Mouse (Mus musculus): ENCODE results near the gene Fam160a2.
"Not testable (repeated sequence)": the region's sequence is repeated elsewhere in the genome, so short reads cannot be mapped to it uniquely, and the experiment has no call there.

Fam160a2 gene

GRCm38 (mm10) chr7:105390236-105390635 lies 9.6 kb downstream of the Fam160a2 start:
- no peak for DNase-seq (ENCODE audit: low spot score)

GRCm38 (mm10) chr7:105387696-105388095 lies 12.2 kb downstream of the Fam160a2 start:
- no peak for DNase-seq (ENCODE audit: low spot score)

DNA sequence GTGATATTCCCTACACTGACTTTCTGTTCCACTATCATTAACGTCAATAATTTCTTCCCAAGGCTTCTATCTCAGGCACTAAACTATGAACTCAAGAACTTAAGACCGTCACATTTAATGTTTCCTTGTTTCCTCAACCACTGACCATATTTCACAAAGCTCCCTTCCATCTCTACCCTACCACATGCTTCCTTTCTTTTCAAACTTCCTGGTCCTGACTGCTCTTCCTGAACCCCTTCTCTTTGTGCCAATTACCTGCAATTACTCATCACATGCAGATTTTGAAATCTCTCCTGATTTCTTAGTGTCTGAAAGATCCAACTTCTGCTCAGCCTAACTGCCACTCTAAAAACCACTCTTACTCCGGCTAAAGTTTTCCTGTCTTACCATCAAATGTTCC lies 19.5 kb downstream of the Fam160a2 start:
- DNase-seq (ENCODE audit: low spot score): no peak

GRCm38 (mm10) chr7:105374866-105375265 lies 25.0 kb downstream of the Fam160a2 start, which contains the start of gene Gm5901:
Gene Gm5901, plus strand, starts transcription at chr7:105375038.
- no peak for DNase-seq (ENCODE audit: low spot score)

DNA sequence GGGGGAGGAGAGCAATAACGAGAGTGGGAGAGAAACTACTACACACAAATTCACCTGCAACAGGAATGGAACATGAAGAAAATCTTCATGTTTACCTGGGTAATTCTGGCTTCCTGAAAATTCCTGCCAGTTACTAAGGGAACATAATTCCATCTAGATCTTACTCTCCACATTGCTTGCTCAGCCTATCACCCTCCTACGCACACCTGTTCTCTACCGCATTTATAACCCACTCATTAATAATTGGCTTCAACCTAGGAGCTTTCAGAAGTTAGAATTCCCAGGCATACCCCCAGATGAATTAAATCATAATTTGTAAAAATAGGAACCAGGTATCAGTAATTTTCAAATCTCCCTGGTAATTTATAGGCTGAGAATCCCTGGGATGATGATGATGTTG lies 25.9 kb downstream of the Fam160a2 start:
- DNase-seq (ENCODE audit: low spot score): no peak

DNA sequence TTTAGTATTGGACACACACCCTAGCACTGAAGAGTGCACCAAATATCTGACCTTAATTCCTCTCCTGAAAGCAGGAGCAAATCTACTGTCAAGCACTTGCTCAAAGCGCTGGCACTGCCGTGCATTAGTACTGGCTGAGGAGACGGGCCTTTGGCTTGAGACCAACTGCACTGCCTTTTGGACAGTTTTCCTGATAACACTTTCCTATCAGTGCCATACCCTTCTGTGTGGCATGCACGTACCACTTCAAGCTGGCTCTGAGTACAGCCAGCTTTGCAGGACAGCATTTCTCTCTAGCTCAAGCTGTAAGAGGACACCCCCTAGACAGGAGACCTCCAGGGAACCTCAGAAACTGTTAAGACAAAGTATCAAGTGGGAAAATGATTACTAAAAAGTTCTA lies 26.3 kb downstream of the Fam160a2 start:
- DNase-seq (ENCODE audit: low spot score): no peak

- no peak for DNase-seq (ENCODE audit: low spot score)
Measured at GRCm38 (mm10) chr7:105372912-105373311, 26.9 kb downstream of the Fam160a2 start.

DNA sequence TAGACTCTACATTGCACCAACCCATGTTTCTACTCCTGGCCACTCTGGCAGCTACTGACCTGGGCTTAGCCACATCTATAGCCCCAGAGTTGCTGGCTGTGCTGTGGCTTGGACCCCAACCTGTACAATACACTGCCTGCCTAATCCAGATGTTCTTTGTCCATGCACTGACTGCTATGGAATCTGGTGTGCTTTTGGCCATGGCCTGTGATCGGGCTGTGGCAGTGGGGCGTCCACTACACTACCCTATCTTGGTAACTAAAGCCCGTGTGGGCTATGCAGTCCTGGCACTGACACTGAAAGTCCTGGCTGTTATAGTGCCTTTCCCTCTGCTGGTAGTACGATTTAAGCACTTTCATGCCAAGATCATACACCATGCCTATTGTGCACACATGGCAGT lies 31.3 kb downstream of the Fam160a2 start:
- no peak for DNase-seq (ENCODE audit: low spot score)

DNA sequence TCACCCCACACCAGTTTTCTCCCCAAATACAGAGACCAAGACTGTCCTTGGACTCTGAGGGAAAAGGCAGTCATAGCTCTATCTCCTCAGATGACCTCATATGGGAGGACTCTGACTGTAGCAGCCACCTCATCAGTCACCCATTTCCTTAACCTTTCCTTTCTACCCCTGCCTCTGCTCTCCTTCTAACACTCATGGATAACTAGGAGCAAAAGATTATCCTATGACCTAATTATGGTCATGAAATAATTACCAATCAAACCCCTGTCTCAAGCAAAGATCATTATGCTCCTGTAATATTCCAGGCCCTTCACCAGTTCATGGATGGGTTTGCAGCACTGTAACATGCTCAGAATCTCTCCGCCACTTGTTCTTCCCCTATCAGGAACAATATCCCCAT lies 31.9 kb downstream of the Fam160a2 start, which contains the start of gene Olfr692:
Olfr692 (plus strand) TSS at position 301 of the 400 bp plus-strand sequence.
- DNase-seq (ENCODE audit: low spot score): no peak

DNA sequence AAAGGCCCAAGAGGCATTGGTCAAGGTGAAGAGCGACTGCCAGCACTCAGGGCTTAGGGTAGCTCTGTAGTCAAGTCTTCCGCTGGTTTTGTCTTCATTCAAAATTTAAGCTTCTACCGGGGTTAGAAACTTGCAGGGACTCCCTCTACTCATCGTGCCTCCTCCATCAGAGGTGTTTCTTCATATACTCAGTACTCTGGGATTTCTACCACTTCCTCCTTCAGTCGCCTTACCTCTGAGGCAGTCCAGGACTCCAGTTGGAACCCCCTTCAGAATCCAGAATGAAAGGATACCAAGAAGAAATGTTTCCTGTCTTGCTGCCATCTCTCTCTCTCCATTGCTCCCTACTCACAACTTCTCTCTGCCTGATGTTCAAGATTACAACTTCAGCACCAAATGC lies 32.6 kb downstream of the Fam160a2 start:
- no peak for DNase-seq (ENCODE audit: low spot score)

DNA sequence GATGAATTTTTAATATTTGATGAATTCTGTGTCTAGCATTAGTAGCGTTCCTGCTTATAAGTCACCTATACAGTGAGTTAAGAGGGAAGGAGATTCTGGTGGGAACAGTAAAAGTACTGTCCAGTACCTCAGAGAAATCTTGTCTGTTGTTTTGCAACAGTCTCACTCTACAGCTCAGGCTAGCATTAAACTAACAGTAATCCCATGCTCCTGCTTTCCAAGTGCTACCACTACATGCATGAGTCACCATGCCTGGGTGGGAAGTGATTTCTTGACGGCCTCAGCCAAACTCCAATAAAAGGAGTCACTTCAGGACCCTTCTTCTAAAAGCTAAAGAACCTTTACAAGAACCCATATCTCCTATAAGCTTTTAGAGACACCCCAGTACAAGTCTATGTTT lies 38.1 kb downstream of the Fam160a2 start:
- DNase-seq (ENCODE audit: low spot score): no peak

DNA sequence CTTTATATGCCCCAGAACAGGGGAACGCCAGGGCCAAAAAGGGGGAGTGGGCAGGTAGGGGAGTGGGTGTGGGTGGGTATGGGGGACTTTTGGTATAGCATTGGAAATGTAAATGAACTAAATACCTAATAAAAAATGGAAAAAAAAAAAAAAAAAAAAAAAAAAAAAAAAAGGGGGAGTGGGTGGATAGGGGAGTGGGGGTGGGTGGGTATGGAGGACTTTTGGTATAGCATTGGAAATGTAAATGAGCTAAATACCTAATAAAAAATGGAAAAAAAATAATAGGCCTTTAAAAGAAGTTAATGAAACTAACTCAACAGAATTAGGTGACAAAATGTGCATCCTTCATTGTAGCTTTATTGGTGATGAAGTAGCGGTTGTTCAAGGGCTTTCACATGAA lies 43.4 kb downstream of the Fam160a2 start:
- DNase-seq (ENCODE audit: low spot score): not testable (repeated sequence)

DNA sequence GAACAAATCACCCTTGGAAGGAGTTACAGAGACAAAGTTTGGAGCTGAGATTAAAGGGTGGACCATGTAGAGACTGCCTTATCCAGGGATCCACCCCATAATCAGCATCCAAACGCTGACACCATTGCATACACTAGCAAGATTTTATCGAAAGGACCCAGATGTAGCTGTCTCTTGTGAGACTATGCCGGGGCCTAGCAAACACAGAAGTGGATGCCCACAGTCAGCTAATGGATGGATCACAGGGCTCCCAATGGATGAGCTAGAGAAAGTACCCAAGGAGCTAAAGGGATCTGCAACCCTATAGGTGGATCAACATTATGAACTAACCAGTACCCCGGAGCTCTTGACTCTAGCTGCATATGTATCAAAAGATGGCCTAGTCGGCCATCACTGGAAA lies 43.8 kb downstream of the Fam160a2 start:
- not testable (repeated sequence) for DNase-seq (ENCODE audit: low spot score)

DNA sequence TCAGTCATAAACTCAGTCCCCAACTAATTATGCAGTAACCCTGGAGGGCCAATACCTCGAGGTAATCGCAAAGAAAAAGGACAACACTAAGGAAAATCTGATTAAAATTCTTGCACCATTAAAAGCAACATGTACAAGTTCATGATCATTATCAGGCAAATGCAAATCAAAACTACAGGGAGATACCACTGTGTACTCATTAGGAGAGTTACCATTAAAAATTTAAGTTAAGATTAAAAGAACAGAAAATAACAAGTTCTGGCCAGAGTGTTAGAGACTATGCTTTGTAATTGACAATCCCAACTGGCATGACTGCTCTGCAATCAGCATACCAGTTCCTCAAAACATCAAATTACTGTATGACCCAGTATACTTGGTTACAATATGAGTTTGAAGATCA lies 57.1 kb downstream of the Fam160a2 start:
- DNase-seq (ENCODE audit: low spot score): no peak

DNA sequence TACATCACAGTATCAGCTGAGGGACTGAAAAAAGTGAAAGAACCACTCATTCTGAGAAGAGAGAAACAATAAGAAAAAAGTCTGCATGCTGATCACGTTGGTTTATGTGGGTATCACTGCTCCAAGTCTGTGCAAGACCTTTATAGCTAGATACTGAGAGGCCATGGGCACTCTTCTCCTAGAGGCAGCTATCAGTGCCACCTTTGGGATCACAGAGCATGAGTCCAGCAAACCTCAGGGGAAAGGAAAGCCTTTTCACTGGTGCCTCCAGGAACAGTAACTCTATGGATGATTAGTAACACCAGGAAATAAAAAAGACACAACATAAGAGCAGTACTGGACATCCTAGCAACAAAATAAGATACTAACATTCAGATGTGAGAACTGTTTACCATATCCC lies 57.7 kb downstream of the Fam160a2 start, which contains the start of gene Olfr691:
Olfr691 (minus strand) TSS at position 101 of the 400 bp plus-strand sequence.
- no peak for DNase-seq (ENCODE audit: low spot score)

DNA sequence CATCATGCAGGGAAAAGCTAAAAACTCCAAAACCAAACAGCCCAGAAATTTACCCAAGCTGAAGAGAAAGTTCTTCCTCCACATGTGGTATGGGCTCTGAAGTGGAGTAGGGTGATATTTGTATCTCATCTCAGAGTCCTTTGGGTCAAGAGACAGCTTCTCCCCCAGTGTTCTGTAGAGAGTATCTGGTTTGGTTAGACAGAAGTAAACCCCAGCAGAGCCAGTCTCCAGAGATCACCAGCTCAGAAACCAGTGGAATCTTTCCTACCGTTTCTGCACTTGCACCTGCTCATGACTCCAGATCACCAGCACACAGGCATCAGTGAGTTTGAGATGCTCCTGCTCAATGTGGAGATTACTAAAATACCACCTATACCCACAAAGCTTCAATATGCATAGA lies 65.8 kb downstream of the Fam160a2 start, which contains the start of gene Olfr690:
Olfr690 (minus strand) TSS at position 101 of the 400 bp plus-strand sequence.
- no peak for DNase-seq (ENCODE audit: low spot score)

DNA sequence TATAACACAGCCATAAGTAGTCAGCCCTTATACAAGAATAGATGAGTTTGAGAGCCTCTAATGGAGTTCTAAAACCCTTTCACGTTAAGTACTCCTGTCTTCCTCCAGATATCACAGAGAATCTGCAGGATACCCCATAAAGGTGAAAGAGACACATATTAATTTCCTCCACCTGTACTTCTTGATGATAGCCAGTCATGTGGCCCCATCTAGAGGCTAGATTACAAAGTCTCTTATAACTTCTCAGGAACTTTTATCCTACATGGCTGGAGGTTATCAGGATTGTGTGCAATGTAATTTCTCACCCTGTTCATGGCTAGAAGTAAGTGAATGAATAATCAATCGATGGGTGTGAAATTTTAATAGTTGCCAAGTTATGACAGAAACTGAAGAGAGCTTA lies 74.6 kb downstream of the Fam160a2 start:
- DNase-seq (ENCODE audit: low spot score): no peak

Measured in lung, postnatal 25 days (tissue).